Mouse (Mus musculus) heart, adult 2 months (tissue): Measurements from ENCODE around the gene Ngfr.

Experiments
- CTCF ChIP-seq: fragments of 200-600 bp; IDR thresholded peaks from 2 replicates; pipeline ENCODE4 v1.8.1; 2022; ENCODE audit warnings: antibody characterized with exemption, mild to moderate bottlenecking, moderate library complexity
- EP300 ChIP-seq: fragments of 200-500 bp; IDR thresholded peaks from 2 replicates; pipeline ENCODE4 v1.6.1; 2011; ENCODE audit warnings: low read depth, low read length, control low read depth; ENCODE audit not compliant: insufficient read depth
- POLR2A ChIP-seq: fragments of 200-500 bp; IDR thresholded peaks from 2 replicates; pipeline ENCODE4 v1.6.1; 2011; ENCODE audit warnings: mild to moderate bottlenecking, low read depth, low read length, control low read depth; ENCODE audit not compliant: insufficient read depth

DNA sequence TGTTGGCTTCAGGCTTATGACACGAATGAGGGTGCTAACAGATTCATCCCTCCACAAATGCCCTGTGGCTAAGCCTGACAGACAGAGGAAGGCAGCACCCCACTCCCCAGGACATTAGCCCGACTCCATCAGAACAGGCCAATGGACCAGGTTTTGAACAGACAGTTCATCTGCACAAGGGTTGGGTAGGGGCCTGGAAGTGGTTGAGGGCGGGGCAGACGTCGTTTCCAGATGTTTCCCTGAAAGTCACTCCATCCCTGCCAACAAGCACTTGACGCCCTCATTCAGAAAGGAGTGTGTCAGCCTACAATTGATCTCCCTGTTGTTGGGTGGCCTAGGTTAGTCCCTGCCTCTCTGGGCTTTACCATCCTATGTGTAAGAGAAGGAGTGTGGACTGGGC, 17.6 kb downstream of the Ngfr start:
- TF ChIP-seq POLR2A (no peak), CTCF (no peak), EP300 (no peak)
